Mouse (Mus musculus): ENCODE data around the gene Rsph9. TPM values are rescaled to one million over a fixed set of nuclear protein-coding genes. Genes with fewer than 3 reads are reported as not detected.

The Rsph9 gene
- not detected in 2 replicates for total RNA-seq (2014; fragmentation: Nextera tagmentation)
- 0.12 TPM in 1 of 2 replicates, not detected in the other for total RNA-seq (2017)
- not detected in 2 replicates for polyA plus RNA-seq (2012)

- Histone ChIP-seq H3K27me3 (ENCODE audit: insufficient read depth, low read length) (peaks cover 6% of the 10 kb centered on the region; the same call in 1 of the 2 replicates), H3K9me3 (replicated peaks) (no peaks in the 10 kb centered on the region), H3K36me3 (replicated peaks) (peaks cover 50% of the 10 kb centered on the region), H3K4me3 (ENCODE audit: low read depth, low read length) (no peak within 1 kb of the TSS; the same call in 1 of the 2 replicates), H3K4me1 (ENCODE audit: insufficient read depth, low read depth, low read length) (peaks cover 30% of the 10 kb centered on the region)
- no peak for TF ChIP-seq CTCF (IDR thresholded peaks at IDR 0.05; ENCODE audit: low read depth, low read length)
- no peak for TF ChIP-seq GATA1 (IDR thresholded peaks at IDR 0.05; ENCODE audit: borderline replicate concordance, low read length)
- TF ChIP-seq TAL1 (conservative IDR thresholded peaks at IDR 0.05; ENCODE audit: low read depth, low read length): no peak
- no peak for TF ChIP-seq POLR2AphosphoS5 (IDR thresholded peaks at IDR 0.05; ENCODE audit: insufficient replicate concordance, low read depth, low read length)
- no peak for TF ChIP-seq GATA2 (IDR thresholded peaks at IDR 0.05; ENCODE audit: borderline replicate concordance, low read depth, low read length)
- no peak for ATAC-seq (ENCODE audit: extremely low read depth, insufficient number of reproducible peaks, low FRiP score, poor library complexity, severe bottlenecking)
- no peak for DNase-seq (ENCODE audit: low spot score)
These were observed at the start of gene Rsph9 for GRCm38 (mm10) chr17:46143578-46144423. Gene Rsph9, minus strand, starts transcription at chr17:46144216.

GRCm38 (mm10) chr17:46188829-46189228, 44.8 kb upstream of the Rsph9 start:
- no peak for DNase-seq (ENCODE audit: low spot score)
- H3K9me3 ChIP-seq (replicated peaks): no peaks in the 10 kb centered on the region
- H3K27me3 ChIP-seq (ENCODE audit: insufficient read depth, low read length): no peaks in the 10 kb centered on the region
- peaks cover 94% of the 10 kb centered on the region for H3K36me3 ChIP-seq (replicated peaks)
- peaks cover 5% of the 10 kb centered on the region for H3K4me1 ChIP-seq (ENCODE audit: insufficient read depth, low read depth, low read length)
- no peak for ATAC-seq (ENCODE audit: extremely low read depth, insufficient number of reproducible peaks, low FRiP score, poor library complexity, severe bottlenecking)
- TF ChIP-seq GATA2 (IDR thresholded peaks at IDR 0.05; ENCODE audit: borderline replicate concordance, low read depth, low read length) (no peak), TAL1 (conservative IDR thresholded peaks at IDR 0.05; ENCODE audit: low read depth, low read length) (no peak), POLR2AphosphoS5 (IDR thresholded peaks at IDR 0.05; ENCODE audit: insufficient replicate concordance, low read depth, low read length) (no peak), GATA1 (IDR thresholded peaks at IDR 0.05; ENCODE audit: borderline replicate concordance, low read length) (no peak), CTCF (IDR thresholded peaks at IDR 0.05; ENCODE audit: low read depth, low read length) (no peak)
- no peak overlapping the region for H3K4me3 ChIP-seq (ENCODE audit: low read depth, low read length)

- Histone ChIP-seq H3K4me1 (ENCODE audit: insufficient read depth, low read depth, low read length) (peaks cover 2% of the 10 kb centered on the region; the same call in 1 of the 2 replicates), H3K27me3 (ENCODE audit: insufficient read depth, low read length) (no peaks in the 10 kb centered on the region), H3K36me3 (replicated peaks) (peaks cover 96% of the 10 kb centered on the region), H3K4me3 (ENCODE audit: low read depth, low read length) (no peak overlapping the region), H3K9me3 (replicated peaks) (no peaks in the 10 kb centered on the region)
- no peak for TF ChIP-seq TAL1 (conservative IDR thresholded peaks at IDR 0.05; ENCODE audit: low read depth, low read length)
- TF ChIP-seq GATA1 (IDR thresholded peaks at IDR 0.05; ENCODE audit: borderline replicate concordance, low read length): no peak
- no peak for TF ChIP-seq POLR2AphosphoS5 (IDR thresholded peaks at IDR 0.05; ENCODE audit: insufficient replicate concordance, low read depth, low read length)
- no peak for TF ChIP-seq CTCF (IDR thresholded peaks at IDR 0.05; ENCODE audit: low read depth, low read length)
- ATAC-seq (ENCODE audit: extremely low read depth, insufficient number of reproducible peaks, low FRiP score, poor library complexity, severe bottlenecking) (no peak), DNase-seq (ENCODE audit: low spot score) (no peak)
These were observed 38.3 kb upstream of the Rsph9 start for GRCm38 (mm10) chr17:46182273-46182672.

- no peak for ATAC-seq (ENCODE audit: extremely low read depth, insufficient number of reproducible peaks, low FRiP score, poor library complexity, severe bottlenecking)
- Histone ChIP-seq H3K4me1 (ENCODE audit: insufficient read depth, low read depth, low read length) (peaks cover 14% of the 10 kb centered on the region), H3K27me3 (ENCODE audit: insufficient read depth, low read length) (no peaks in the 10 kb centered on the region), H3K4me3 (ENCODE audit: low read depth, low read length) (no peak overlapping the region), H3K9me3 (replicated peaks) (no peaks in the 10 kb centered on the region), H3K36me3 (replicated peaks) (peaks cover 88% of the 10 kb centered on the region)
- no peak for DNase-seq (ENCODE audit: low spot score)
- no peak for TF ChIP-seq TAL1 (conservative IDR thresholded peaks at IDR 0.05; ENCODE audit: low read depth, low read length)
- peak; percentile 70 for TF ChIP-seq CTCF (IDR thresholded peaks at IDR 0.05; ENCODE audit: low read depth, low read length)
These were observed 26.5 kb upstream of the Rsph9 start for GRCm38 (mm10) chr17:46170538-46170937.

DNA sequence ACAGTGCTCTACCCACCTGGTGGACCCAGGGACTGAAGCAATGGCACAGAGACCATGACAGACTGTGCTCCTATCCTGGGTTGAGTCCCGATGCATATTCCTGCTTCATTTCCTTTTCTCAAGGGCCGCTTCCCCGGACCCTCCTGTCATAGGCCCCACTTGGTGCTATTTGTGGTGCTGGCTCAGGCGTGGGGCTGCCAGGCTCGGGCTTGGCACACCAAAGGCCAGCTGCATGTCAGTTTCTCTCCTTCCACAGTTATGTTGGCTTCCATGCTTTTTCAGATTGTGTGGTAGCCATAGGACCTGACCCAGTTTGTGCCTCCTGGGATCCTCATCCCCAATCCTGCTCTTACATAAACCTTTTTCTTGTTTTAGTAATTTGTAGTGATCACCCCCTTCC, 24.8 kb upstream of the Rsph9 start:
- Histone ChIP-seq H3K9me3 (replicated peaks) (no peaks in the 10 kb centered on the region), H3K27me3 (ENCODE audit: insufficient read depth, low read length) (no peaks in the 10 kb centered on the region), H3K4me3 (ENCODE audit: low read depth, low read length) (no peak overlapping the region), H3K36me3 (replicated peaks) (peaks cover 95% of the 10 kb centered on the region), H3K4me1 (ENCODE audit: insufficient read depth, low read depth, low read length) (peaks cover 18% of the 10 kb centered on the region)
- TF ChIP-seq CTCF (IDR thresholded peaks at IDR 0.05; ENCODE audit: low read depth, low read length) (no peak), GATA2 (IDR thresholded peaks at IDR 0.05; ENCODE audit: borderline replicate concordance, low read depth, low read length) (no peak), POLR2AphosphoS5 (IDR thresholded peaks at IDR 0.05; ENCODE audit: insufficient replicate concordance, low read depth, low read length) (no peak), GATA1 (IDR thresholded peaks at IDR 0.05; ENCODE audit: borderline replicate concordance, low read length) (no peak)
- DNase-seq (ENCODE audit: low spot score) (no peak), ATAC-seq (ENCODE audit: extremely low read depth, insufficient number of reproducible peaks, low FRiP score, poor library complexity, severe bottlenecking) (no peak)

DNA sequence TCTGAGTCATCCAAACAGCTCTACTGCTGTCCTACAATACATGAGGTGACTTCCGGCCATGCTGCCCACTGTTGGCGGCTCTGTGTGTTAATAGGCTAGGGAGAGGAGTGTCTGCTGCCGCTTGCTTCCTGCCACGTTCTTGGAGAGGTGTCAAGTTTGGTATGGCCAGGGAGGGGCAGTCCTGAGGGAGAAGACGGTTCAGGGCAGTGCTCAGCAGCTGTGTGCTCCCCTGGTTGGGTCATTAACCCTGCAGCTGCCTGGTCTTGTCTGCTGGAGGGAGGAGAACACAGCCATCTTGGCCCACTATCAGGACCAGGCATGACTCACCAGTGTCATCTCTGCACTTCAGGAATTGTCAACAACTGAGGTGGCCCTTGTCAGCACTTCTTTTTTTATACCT, 24.3 kb upstream of the Rsph9 start:
- Histone ChIP-seq H3K4me3 (ENCODE audit: low read depth, low read length) (no peak overlapping the region), H3K27me3 (ENCODE audit: insufficient read depth, low read length) (no peaks in the 10 kb centered on the region), H3K9me3 (replicated peaks) (no peaks in the 10 kb centered on the region), H3K4me1 (ENCODE audit: insufficient read depth, low read depth, low read length) (peaks cover 20% of the 10 kb centered on the region), H3K36me3 (replicated peaks) (peaks cover 97% of the 10 kb centered on the region)
- TF ChIP-seq POLR2AphosphoS5 (IDR thresholded peaks at IDR 0.05; ENCODE audit: insufficient replicate concordance, low read depth, low read length): no peak
- DNase-seq (ENCODE audit: low spot score) (no peak), ATAC-seq (ENCODE audit: extremely low read depth, insufficient number of reproducible peaks, low FRiP score, poor library complexity, severe bottlenecking) (no peak; the same call in 1 of the 2 replicates)

Measured in G1E (cell line).